Mouse (Mus musculus) hematopoietic stem cell, adult 5-6 weeks (primary cell): ENCODE results near the gene Akap9. TPM values are rescaled to one million over a fixed set of nuclear protein-coding genes. Genes with fewer than 3 reads are reported as not detected.
"Not testable (repeated sequence)": the region's sequence is repeated elsewhere in the genome, so short reads cannot be mapped to it uniquely, and the experiment has no call there.

ENCODE experiments used
- ATAC-seq, 2 experiments: fragments of 125-278 bp in 1 of 2; replicated peaks in 1 of 2; 2 replicates each; pipeline ENCODE4 v1.8.0; 2016 to 2017; ENCODE audit warnings: inconsistent platforms in 2 of 2, mild to moderate bottlenecking in 2 of 2, moderate number of reproducible peaks in 2 of 2, low read depth in 1 of 2, moderate TSS enrichment in 1 of 2; ENCODE audit not compliant: low FRiP score in 2 of 2, poor library complexity in 2 of 2, severe bottlenecking in 2 of 2, insufficient read depth in 1 of 2, low TSS enrichment in 1 of 2
- total RNA-seq: library from RNA; stranded (forward); fragments of 172-1452, 232-1000 nt; gene quantifications from 2 replicates; pipeline ENCODE4 v1.2.3, GENCODE M21; 2017

Akap9 gene
- total RNA-seq, 1 experiment from 2014 or later: 92.8 TPM

DNA sequence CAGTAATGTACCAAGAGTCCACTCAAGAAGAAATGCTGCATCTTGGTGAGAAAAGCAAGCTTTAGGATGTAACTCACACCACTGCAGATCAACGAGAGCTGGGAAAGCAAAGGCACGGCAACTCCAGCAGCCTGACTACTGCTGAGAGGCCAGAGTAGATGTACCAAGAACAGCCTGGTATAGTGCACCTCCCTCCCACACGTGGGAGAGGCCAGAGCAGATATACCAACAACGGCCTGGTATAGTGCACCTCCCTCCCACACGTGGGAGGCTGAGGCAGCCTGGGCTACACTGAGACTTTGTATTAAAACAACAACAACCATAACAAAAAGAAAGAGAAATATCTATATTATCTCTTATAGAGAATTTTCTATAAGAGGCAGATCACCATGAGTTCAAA lies 160.3 kb downstream of the Akap9 start:
- ATAC-seq: no peak

DNA sequence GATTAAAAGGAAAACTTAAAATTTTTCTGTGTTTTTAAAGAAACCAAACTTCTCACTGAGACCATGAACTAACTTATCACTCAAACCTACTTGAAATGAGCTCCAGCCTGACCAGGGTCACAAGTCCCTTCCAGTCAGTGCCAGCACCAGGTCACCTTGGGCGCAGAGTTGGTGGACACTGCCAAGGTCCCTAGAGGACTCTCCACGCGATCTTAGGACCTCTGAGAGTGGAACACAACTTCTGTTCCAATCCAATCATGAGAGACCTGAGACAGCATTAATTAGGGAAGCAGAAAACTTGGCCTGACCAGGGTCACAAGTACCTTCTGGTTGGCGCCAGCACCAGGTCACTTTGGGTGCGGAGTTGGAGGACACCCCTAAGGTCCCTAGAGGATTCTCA lies 166.6 kb downstream of the Akap9 start:
- no peak for ATAC-seq

DNA sequence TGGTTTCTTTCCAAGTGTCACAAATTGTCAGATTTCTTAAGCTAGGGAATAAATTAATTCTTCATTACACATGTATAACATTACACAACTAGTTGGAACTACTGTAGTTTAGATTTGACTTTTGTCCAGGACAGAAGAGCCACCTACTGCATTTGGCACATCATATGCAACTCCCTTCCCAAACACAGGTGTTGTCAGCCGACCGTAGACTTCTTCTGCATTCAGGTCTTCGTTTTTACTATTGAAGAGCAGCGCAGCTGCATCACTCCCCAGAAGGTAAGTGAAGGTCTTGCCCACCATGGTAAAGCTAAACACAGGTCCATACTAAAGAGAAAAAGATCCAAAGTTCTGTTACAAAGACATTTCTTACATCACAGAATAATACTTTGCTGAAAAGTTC lies 173.2 kb downstream of the Akap9 start:
- ATAC-seq: no peak

DNA sequence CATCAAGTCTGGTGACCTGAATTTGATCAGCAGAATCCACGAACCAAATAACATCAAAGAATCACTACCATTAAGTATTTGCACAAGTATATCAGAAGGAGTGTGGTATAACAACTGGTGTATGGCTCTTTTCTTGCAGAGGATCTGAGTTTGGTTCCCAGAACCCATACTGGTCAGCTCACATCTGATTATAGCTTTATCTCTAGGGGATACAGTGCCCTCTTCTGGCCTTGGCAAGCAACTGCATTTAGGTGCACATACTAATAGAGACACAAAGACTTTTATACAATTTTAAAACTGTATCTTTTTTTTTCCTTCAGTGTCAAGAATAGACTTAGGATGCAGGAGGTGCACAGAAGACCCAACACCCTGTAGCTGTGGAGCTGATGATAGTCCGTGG lies 173.9 kb downstream of the Akap9 start:
- ATAC-seq: no peak

DNA sequence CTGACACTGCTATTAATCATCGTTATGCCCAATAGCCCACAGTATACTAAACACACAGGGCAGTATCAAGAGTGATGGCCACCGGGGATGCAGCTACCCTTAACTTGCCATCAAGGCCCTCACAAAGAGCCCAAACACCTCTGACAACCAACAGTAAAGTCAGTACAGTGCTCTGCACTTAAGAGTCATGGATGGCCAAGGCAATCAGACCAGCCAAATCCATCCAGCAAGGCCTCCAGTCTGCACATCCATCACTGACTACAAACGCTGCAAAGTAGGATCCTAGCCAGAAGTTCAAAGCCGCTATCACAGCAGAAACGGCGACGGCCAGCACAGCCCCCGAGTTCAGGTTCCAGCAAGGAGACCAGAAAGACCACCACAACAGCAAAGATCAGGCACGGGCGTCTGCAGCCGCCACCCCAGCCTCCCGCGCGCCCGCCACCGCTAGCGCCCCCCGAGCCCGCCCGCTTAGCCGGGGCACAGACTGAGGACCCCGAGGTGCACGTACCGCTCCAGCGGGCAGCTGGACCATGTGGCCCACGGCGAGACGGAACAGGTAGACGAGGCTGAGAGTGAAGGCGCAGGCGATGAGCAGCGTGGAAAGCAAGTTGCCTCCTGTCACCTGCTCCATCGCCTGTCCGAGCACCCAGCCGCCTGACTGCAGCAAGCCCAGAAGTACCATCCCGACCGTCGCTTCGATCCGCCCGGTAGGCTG lies 175.9 kb downstream of the Akap9 start:
- ATAC-seq: peak; percentile 20 to 29

DNA sequence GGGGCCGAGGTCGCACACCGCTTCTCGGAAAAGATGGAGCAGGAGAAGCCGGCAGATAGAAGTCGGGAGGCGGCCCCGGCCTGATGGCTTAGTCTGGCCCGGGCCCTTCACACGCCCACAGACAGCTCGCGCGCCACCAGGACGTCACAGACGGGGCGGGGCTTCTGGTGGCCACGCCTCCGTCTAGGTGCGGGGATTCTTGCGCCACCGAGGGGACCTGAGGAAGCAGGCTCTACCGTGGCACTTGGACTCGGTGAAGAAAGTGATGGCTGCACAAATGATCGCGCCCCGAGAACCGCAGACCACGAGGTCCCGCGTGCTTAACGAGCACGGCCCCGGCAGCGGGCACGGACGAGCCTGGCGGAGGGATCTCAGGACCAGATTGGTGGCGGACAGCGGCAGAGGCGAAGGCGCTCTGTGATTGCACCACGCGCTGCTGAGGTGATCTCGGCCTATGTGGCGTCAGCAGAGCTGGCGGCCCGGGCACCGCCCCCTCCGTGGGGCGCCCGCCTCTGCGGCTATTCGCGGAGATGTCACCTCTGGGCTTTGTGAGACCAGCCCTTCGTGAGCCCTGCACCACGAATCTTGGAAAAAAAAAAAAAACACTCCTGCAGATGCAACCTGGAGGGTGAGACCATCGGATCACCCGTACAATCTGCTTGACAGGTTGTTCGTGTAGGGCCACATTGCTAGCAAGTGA lies 176.6 kb downstream of the Akap9 start, which contains the start of gene Cyp51:
Gene Cyp51 (minus strand): TSS at position 406 of the 700 bp plus-strand sequence.
- ATAC-seq: peak; percentile 95 to 97

DNA sequence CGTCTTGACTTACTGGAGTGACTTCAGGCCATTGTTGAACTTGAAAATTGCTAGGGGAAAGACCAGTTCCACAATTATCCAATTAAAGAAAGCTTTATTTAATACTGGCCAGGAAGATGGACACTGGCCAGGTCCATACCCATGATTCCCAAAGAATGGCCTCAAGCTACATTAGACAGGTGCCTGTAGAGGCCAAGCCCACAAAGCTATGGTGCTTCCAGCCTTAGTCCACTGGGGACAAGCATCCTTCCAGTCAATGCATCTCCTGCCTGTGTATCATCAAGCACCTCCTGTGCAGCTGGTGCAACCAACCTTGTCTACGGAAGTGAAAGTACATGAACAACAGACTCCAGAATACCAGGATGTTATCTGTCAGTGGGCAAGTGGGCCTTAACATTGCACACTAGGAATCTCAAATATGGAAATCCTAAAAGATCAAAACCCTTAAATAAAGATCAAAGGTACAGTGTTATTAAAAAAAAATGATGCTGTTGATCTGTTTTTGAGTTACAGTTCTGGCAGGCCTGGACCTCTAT lies 177.9 kb downstream of the Akap9 start:
- ATAC-seq: no peak

DNA sequence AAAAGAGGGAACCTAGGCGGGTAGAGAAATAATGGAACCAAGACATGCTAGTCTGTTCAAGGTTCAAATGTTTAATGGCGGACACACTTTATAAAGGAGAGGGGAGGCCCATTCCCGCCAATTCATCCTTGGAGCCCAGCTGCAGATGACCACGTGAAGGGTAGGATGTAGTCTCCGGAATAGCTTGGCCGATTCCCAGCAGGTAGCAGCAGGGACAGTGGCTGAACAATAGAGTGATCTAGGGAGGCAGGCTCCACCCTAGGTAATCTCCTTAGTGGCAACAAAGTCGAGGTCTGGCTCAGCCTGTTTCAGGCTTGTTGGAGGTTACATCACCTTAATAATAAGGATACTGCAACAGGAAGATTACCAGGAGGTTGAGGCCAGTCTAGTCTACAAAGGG lies 179.2 kb downstream of the Akap9 start:
- ATAC-seq: not testable (repeated sequence)

DNA sequence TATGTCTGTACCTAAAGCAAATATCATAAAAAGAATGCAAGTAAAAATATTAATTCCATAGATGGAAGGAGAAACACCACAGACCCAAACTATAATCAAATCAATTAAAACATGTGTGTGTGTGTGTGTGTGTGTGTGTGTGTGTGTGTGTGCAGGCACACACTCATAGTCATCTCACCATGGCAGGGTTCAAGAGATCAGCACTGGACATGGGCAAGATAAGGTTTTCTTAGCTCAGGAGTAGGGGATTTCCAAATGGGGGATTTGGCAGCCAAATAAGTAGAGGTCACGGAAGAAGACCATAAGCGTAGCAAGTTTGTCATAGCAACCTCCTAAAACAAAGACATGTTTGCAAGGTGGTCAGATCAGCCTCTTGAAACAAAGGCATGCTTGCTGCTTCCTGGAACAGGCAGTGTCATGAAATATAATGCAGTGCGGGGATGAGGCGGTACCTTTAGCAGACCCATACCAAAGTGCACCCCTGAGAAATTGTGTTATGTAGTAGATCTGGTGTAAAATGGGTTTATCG lies 184.8 kb downstream of the Akap9 start:
- ATAC-seq: no peak

Other genes starting within 250 kb of the Akap9 start
- 59.0 and 79.3 TPM in 2 replicates for gene Ankib1, start 125.1 kb upstream of the Akap9 start, total RNA-seq
- 88.6 and 92.8 TPM in 2 replicates for gene Krit1, start 124.9 kb upstream of the Akap9 start, total RNA-seq
- gene Lrrd1, start 82.9 kb upstream of the Akap9 start, total RNA-seq: 0.38 TPM in 1 of 2 replicates, not detected in the other
- 11.8 and 12.5 TPM in 2 replicates for gene Mterf1a, start 34.1 kb upstream of the Akap9 start, total RNA-seq
- gene Cyp51, start 176.7 kb downstream of the Akap9 start, total RNA-seq: 25.0 and 42.4 TPM in 2 replicates